Mouse (Mus musculus) kidney, embryonic 14.5 days (tissue): ENCODE data around the gene Med12l. TPM values are rescaled to one million over a fixed set of nuclear protein-coding genes. Genes with fewer than 3 reads are reported as not detected.

Source experiments
- ATAC-seq: fragments of 200-750 bp; cut with Nextera tagmentation; 2 replicates; pipeline ENCODE4 v1.8.0; 2017; ENCODE audit warnings: moderate number of reproducible peaks, mild to moderate bottlenecking, moderate TSS enrichment, moderate library complexity; ENCODE audit not compliant: low FRiP score, low TSS enrichment
- H3K27ac ChIP-seq: fragments of 300-500 bp; sonication (generic); 2 replicates; pipeline ENCODE4 v1.5.1; 2014; ENCODE audit warnings: low read depth, mild to moderate bottlenecking, low read length, moderate library complexity, mixed read lengths
- H3K27me3 ChIP-seq: fragments of 300-500 bp; sonication (generic); 2 replicates; pipeline ENCODE4 v1.6.1; 2014; ENCODE audit warnings: mild to moderate bottlenecking, low read length; ENCODE audit not compliant: control insufficient read depth, insufficient read depth
- H3K36me3 ChIP-seq: fragments of 300-500 bp; sonication (generic); 2 replicates; pipeline ENCODE4 v1.6.1; 2014; ENCODE audit warnings: low read length, mixed read lengths; ENCODE audit not compliant: control insufficient read depth, insufficient read depth
- H3K4me1 ChIP-seq: fragments of 300-500 bp; sonication (generic); 2 replicates; pipeline ENCODE4 v1.6.1; 2014; ENCODE audit warnings: low read length, mixed read lengths; ENCODE audit not compliant: control insufficient read depth, insufficient read depth
- H3K4me2 ChIP-seq: fragments of 300-500 bp; sonication (generic); replicated peaks from 2 replicates; pipeline ENCODE4 v1.6.1; 2014; ENCODE audit warnings: low read depth, mild to moderate bottlenecking, low read length
- H3K4me3 ChIP-seq: fragments of 300-500 bp; sonication (generic); 2 replicates; pipeline ENCODE4 v1.5.1; 2014; ENCODE audit warnings: mild to moderate bottlenecking, low read length
- H3K9ac ChIP-seq: fragments of 300-500 bp; sonication (generic); 2 replicates; pipeline ENCODE4 v1.6.1; 2014; ENCODE audit warnings: low read depth, mild to moderate bottlenecking, low read length, moderate library complexity
- H3K9me3 ChIP-seq: fragments of 300-500 bp; sonication (generic); 2 replicates; pipeline ENCODE4 v1.6.1; 2016; ENCODE audit warnings: low read length; ENCODE audit not compliant: control insufficient read depth
- WGBS: fragments of 180-500 bp; shearing (Covaris S2); extraction: QIAGEN DNeasy Blood & Tissue Kit; methylation state at CpG from one replicate; pipeline ENCODE4 v1.1.7; 2014; 5-methylcytosine and 5-hydroxymethylcytosine counted together
- polyA plus RNA-seq: library from polyadenylated mRNA; unstranded; fragments of >200 nt; fragmentation: Nextera tagmentation; extraction: Ambion mirVana; gene quantifications from 2 replicates; pipeline ENCODE4 v1.2.1, GENCODE M21; 2014

Med12l gene
- polyA plus RNA-seq, 1 experiment from 2014 or later, result 4.1 TPM

GRCm38 (mm10) chr3:59212404-59212803 is 206.8 kb downstream of the Med12l start:
- Histone ChIP-seq H3K9ac (no peak overlapping the region), H3K27ac (no peak overlapping the region), H3K4me2 (no peak overlapping the region), H3K9me3 (no peaks in the 10 kb centered on the region), H3K4me3 (no peak overlapping the region), H3K36me3 (no peaks in the 10 kb centered on the region), H3K4me1 (0 out of 2 replicates have a peak, but pooled peaks cover 3% of the 10 kb centered on the region), H3K27me3 (no peaks in the 10 kb centered on the region)
- no peak for ATAC-seq

GRCm38 (mm10) chr3:59217211-59217610 is 211.6 kb downstream of the Med12l start:
- Histone ChIP-seq H3K27ac (no peak overlapping the region), H3K27me3 (no peaks in the 10 kb centered on the region), H3K9ac (no peak overlapping the region), H3K4me3 (no peak overlapping the region), H3K9me3 (no peaks in the 10 kb centered on the region), H3K36me3 (no peaks in the 10 kb centered on the region), H3K4me2 (no peak overlapping the region), H3K4me1 (no peaks in the 10 kb centered on the region)
- no peak for ATAC-seq
- WGBS, result 94% methylated on average over 10 of the region's 10 CpGs

GRCm38 (mm10) chr3:59219326-59219725 is 213.7 kb downstream of the Med12l start:
- Histone ChIP-seq H3K4me3 (no peak overlapping the region), H3K4me2 (no peak overlapping the region), H3K4me1 (no peaks in the 10 kb centered on the region), H3K9ac (no peak overlapping the region), H3K9me3 (no peaks in the 10 kb centered on the region), H3K36me3 (no peaks in the 10 kb centered on the region), H3K27me3 (no peaks in the 10 kb centered on the region), H3K27ac (no peak overlapping the region)
- ATAC-seq, result no peak
- 81% methylated on average over 2 of the region's 2 CpGs for WGBS

- WGBS, result 93% methylated on average over 2 of the region's 2 CpGs
- H3K27ac ChIP-seq, result no peak overlapping the region
- no peaks in the 10 kb centered on the region for H3K4me1 ChIP-seq
- no peaks in the 10 kb centered on the region for H3K9me3 ChIP-seq
- no peak for ATAC-seq
- H3K4me2 ChIP-seq, result no peak overlapping the region
- H3K27me3 ChIP-seq, result no peaks in the 10 kb centered on the region
- no peak overlapping the region for H3K9ac ChIP-seq
- H3K36me3 ChIP-seq, result no peaks in the 10 kb centered on the region
- no peak overlapping the region for H3K4me3 ChIP-seq
Observed at GRCm38 (mm10) chr3:59222303-59222702, 216.7 kb downstream of the Med12l start.

- Histone ChIP-seq H3K9ac (no peak overlapping the region), H3K4me1 (peaks cover 9% of the 10 kb centered on the region; the same call in 1 of the 2 replicates), H3K4me2 (no peak overlapping the region), H3K27me3 (no peaks in the 10 kb centered on the region), H3K27ac (no peak overlapping the region), H3K36me3 (no peaks in the 10 kb centered on the region), H3K4me3 (no peak overlapping the region), H3K9me3 (no peaks in the 10 kb centered on the region)
- no peak for ATAC-seq
Observed at GRCm38 (mm10) chr3:59225411-59225810, 219.8 kb downstream of the Med12l start.

- Histone ChIP-seq H3K27ac (no peak overlapping the region), H3K27me3 (no peaks in the 10 kb centered on the region), H3K36me3 (no peaks in the 10 kb centered on the region), H3K4me3 (no peak overlapping the region), H3K4me2 (no peak overlapping the region), H3K9ac (no peak overlapping the region), H3K4me1 (peaks cover 9% of the 10 kb centered on the region; the same call in 1 of the 2 replicates), H3K9me3 (no peaks in the 10 kb centered on the region)
- WGBS, result 95% methylated on average over 9 of the region's 9 CpGs
- no peak for ATAC-seq
Observed at GRCm38 (mm10) chr3:59227696-59228095, 222.1 kb downstream of the Med12l start.

GRCm38 (mm10) chr3:59228730-59229551 is 223.3 kb downstream of the Med12l start:
- WGBS, result 54% methylated on average over 10 of the region's 10 CpGs
- H3K4me2 ChIP-seq, result no peak overlapping the region
- H3K4me1 ChIP-seq, result peaks cover 9% of the 10 kb centered on the region; the same call in 1 of the 2 replicates
- H3K27me3 ChIP-seq, result no peaks in the 10 kb centered on the region
- H3K9ac ChIP-seq, result no peak overlapping the region
- peak overlapping the region; percentile 81; the same call in 1 of the 2 replicates for H3K27ac ChIP-seq
- ATAC-seq, result no peak
- H3K4me3 ChIP-seq, result no peak overlapping the region
- H3K36me3 ChIP-seq, result no peaks in the 10 kb centered on the region
- H3K9me3 ChIP-seq, result no peaks in the 10 kb centered on the region

- H3K9ac ChIP-seq, result no peak overlapping the region
- no peak overlapping the region for H3K4me2 ChIP-seq
- no peak overlapping the region for H3K4me3 ChIP-seq
- no peaks in the 10 kb centered on the region for H3K36me3 ChIP-seq
- no peak overlapping the region for H3K27ac ChIP-seq
- peaks cover 9% of the 10 kb centered on the region; the same call in 1 of the 2 replicates for H3K4me1 ChIP-seq
- WGBS, result 75% methylated on average over 3 of the region's 3 CpGs
- no peaks in the 10 kb centered on the region for H3K9me3 ChIP-seq
- ATAC-seq, result no peak
- no peaks in the 10 kb centered on the region for H3K27me3 ChIP-seq
Observed at GRCm38 (mm10) chr3:59230912-59231311, 225.3 kb downstream of the Med12l start.

GRCm38 (mm10) chr3:59234878-59235277 is 229.3 kb downstream of the Med12l start:
- no peak for ATAC-seq
- Histone ChIP-seq H3K27me3 (no peaks in the 10 kb centered on the region), H3K4me1 (no peaks in the 10 kb centered on the region), H3K27ac (no peak overlapping the region), H3K4me2 (no peak overlapping the region), H3K36me3 (no peaks in the 10 kb centered on the region), H3K9me3 (no peaks in the 10 kb centered on the region), H3K9ac (no peak overlapping the region), H3K4me3 (no peak overlapping the region)
- 76% methylated on average over 5 of the region's 5 CpGs for WGBS
